Mouse (Mus musculus): ENCODE results near the gene Dscam.

The Dscam gene

DNA sequence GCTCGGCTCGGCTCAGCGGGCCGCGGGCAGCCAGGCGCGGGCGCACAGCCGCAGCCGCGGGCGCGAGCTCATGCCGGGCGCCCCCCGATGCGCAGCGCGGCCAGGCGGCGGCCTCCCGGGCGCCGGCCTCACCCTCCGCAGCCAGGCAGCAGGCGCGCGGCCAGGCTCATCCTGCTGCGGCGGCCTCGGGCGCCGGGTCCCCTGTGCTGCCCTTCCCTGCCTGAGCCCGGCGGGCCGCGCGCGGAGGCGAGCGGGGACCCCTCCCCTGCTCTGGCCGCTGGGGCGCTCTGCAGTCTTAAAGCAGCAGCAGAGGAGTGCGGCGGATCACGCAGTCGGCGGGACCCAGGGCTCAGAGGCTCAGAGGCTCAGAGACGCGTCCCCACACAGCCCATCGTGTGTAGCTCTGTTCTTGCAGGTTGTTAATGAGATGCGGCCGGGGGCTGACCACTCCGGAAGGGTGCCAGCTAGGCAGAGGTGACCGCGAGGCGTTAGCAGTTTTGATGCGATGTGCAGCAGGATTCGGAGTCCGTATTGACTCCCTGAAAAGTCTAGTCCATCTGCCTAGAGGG, at the start of gene Dscam:
Gene Dscam, minus strand, starts transcription at position 240 of the 569 bp plus-strand sequence.
- peak; percentile 71 for DNase-seq

DNA sequence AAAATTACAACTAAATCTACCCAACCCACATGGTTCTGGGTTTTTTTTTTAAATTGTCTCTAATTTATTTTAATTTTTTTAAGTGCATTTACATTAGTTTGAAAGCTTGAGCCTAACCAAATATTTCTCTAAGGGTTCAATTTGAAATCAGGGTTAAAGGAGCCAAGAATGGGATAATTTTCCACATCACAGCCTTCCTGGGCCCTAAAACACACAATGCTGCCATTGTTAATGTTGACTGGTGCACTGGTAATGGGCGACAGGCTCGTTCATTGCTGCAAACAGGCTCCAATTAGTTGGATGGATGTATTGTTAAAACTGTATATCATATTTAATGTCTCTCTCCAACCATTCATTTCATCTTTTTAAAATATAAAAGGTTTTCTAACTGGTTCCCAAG, 48.8 kb upstream of the Dscam start:
- DNase-seq, result no peak

DNA sequence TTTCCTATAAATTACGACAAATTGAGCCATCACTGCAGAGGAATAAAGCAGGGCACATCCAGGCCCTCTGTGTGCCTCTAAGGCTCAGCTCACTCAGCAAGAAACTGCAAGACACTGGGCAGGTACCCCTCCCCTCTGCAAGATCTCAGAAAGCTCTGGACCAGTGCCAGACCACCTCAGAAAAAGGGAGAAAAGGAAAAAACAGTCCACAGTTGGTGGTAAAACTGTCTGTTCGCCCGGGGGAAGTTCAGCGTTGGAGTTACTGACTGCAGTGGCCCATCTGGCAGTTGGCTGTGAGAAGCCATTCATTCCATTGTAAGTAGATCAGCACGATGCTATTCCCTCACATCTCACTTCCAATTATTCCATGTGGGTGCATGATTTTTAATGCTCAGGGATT, 39.4 kb upstream of the Dscam start:
- DNase-seq, result peak; percentile 56

DNA sequence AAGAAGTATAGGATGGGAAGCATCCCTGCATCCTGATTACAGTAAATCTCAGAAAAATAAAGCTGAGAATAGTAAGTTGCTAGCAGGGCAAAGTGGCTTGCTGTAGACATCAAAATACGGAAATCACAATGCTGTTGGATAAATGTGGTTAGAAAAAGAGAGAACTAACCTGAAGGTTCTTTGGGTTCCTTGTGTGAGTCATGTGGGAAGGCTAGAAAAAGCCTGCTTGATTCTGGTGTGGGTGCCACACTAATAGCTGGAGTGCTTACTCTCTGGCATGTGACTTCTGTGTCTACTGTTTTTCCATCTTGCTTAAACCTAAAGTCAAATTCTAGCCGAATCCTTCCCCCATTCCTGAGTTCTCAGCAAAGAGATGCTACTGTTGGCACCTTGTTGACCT, 37.7 kb upstream of the Dscam start:
- no peak for DNase-seq

DNA sequence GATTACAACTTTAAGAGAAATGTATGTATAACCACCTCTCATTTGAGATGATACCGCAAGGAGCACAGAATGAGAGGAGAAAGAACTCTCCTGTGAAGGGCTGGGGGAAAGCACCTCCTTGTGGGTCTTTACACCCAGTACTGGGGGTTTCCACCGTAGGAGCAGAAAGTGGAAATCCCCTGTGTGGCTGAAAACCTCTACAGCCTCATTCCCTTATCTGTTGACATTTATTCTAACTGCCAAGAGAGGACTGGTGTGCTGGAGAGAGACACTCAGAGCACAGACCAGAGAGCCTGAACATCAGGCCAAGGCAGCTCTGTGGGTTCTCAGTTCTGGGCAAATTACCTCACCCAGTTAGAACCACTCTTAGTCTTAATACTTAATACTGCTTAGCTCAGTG, 33.5 kb upstream of the Dscam start:
- DNase-seq, result no peak

DNA sequence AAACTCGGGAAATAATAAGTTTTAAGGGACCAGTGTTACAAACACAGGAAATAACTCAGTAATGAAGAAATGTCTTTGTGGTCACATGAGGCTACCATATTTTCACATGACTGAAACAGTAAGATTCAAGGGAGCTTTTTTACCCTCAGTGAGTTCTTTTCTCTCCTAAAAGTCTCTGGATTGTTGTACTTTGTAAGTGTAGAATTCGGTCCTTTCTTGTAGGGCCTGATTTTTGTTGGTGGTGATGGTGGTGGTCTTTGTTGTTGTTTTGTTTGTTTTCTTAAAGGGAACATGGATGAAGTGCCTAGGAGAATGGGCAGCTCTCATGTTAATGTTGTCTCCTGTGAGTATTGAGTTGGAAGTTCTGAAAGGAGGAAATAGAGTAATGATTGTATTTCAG, 33.0 kb upstream of the Dscam start:
- no peak for DNase-seq

DNA sequence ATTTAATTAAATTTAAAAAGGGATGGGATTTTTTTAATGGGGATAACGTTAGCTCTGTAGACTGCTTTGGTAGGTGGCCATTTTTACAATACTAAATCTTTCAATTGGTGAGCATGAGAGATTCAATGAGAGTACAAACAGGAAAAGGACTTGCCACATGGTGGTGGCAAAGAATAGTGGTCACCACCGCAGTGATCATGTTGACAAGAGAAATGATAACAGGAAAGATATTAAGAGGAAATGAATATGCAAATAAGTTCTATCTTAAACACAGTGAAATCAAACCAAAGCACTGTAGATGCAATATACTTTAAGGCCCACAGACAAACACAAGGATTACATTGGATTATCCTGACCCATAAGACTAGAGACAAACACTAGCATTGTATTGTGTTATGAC, 24.1 kb upstream of the Dscam start:
- no peak for DNase-seq

DNA sequence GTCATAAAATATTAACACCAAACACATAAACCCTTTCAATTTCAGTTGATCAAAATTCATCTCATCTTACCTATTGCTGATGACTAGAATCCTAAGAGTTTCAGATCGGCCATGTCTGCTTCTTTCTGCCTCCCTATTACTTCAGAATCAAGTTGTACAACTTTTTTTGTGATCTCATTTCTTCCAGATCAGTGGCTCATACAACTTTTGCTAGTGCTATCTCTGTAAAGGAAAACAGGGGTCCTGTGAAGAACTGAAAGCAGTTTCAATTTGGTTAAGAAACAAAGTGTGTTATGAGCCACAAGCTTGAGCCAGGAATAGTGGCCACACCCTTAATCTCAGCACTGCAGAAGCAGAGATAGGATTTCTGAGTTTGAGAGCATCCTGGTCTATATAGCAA, 23.6 kb upstream of the Dscam start:
- DNase-seq, result no peak

DNA sequence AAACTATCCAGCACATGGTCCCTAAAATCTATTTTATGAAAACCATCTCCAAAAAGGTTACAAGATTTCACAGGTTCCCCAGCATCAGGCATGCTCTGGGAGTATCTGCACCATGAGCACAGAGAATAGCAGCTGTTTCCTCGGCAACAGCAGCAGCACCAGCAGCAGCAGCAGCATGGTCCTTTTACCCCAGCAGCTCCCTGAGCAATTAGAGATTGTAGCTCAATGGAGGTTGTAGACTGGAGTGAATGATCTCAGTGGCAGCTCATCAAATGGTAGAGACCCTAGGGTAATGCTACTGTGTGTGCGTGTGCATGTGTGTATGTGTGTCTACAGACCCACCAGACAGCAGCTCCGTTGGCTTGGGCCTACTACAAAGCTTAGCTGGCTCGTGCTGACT, 21.7 kb upstream of the Dscam start:
- no peak for DNase-seq

DNA sequence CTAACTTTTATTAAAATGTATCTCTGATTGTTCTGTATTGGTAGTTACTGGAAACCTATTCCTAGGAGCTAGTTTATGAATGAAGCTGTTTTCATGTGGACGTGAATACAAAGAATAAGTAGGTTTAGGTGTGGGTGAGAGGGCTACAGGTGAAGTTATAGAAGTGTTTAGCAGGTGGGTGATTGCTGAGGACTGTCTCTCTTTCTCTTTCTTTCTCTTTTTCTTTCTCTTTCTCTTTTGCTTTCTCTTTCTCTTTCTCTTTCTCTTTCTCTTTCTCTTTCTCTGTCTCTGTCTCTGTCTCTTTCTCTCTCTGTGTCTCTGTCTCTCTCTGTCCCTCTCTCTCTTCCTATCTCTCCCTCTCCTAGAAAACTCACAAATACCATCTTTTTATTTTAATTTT, 20.1 kb upstream of the Dscam start:
- no peak for DNase-seq

DNA sequence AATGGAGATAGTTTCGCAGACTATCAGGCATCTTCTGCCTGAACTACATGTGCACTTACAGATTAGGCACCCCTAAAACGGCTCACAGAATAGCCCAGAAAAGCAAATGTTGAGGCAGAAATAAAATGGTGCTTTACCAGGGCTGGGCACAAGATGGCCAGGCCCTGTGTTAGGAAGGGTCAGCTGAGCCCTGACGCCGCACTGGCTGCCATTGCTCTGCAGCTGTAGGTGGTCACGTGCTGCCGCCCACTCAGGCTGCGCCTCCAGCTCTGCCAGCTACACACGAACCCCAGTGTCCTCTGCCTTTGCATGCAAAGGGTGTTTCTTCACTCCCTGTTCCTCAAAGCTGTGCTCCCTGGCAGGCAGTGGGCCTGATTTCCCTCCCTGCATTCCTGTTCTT, 948 bp upstream of the Dscam start:
- DNase-seq, result peak; percentile 58

DNA sequence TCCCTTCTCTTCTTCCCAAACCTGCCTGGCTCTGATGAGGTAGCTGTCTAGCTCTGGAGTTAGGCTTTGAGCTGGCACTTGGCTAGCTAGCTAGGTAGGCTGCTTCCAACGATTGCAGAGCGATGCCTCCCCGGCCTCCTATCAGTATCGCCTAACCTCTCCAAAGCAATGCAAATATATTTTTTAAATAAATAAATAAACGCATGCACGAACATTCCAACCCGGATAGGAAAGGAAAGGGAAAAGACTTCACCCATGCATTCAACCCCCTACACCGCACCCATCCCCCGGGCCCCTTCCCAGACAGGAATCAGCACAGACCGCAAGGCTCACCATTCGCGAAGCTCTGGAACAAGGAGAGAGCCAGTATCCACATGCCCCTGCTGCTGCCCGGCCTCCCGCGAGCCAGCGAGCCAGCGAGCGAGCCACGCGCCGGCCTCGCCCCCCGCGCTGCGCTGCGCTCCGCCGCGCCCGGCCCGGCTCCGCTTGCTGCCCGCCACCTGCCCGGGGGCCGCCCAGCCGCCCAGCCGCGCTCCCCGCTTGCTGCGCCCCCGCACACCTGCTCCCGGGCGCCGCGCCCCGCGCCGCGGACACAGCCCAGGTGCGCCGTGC, 545 bp downstream of the Dscam start:
- peak; percentile 71 for DNase-seq

DNA sequence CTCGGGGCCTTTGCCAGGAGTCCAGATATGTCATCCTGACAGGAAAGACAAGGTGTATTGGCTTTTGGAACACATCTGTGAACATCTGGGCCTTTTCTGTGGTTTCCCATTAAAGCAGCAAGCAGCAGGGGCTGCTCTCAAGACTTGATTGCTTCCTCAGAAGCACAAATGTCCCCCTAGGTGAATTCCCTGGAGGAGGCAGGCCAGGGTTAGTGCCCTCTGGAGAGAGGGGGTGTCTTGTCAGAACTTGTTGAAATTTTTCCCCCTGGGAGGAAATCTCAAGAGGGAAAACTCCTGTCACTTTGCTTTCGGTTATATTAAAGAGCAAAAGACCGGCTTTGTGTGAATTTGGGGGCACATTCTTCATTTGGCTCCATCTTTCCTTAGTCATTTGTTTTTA, 1.9 kb downstream of the Dscam start:
- DNase-seq, result no peak

DNA sequence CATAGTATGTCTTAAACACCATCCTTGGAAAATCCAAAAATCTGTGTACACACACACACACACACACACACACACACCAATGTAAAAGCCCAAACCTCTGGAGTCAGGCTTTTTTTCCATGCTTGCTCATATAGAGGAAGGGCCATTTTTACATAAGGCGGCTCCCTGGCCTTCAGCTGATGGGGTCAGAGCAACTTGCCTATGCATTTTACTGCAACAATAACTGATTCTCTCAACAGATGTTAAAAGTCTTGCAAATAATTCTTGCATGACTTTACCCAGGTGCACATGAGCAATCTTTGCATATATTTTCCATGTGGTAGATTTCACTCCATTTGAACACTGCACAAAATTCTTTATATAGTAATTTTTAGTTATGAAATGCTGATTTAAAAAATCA, 2.5 kb downstream of the Dscam start:
- DNase-seq, result no peak

DNA sequence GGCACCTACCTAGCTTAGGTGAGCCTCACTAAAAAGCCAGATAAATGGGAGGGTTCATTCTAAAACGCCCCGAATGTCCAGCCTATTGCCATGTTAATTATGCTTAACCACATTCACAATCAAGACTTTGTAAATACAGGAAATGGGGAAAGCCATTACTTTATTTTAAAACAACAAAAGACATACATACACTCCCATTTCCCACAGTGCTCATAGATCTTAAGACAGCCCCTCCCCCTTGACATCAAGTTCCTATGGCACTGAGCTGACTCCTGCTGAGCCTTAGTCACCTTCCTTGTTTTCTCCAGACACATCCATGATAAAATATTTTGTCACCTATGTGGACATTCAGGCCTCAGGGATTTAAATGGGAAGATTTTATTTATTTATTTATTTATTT, 4.4 kb downstream of the Dscam start:
- DNase-seq, result no peak

DNA sequence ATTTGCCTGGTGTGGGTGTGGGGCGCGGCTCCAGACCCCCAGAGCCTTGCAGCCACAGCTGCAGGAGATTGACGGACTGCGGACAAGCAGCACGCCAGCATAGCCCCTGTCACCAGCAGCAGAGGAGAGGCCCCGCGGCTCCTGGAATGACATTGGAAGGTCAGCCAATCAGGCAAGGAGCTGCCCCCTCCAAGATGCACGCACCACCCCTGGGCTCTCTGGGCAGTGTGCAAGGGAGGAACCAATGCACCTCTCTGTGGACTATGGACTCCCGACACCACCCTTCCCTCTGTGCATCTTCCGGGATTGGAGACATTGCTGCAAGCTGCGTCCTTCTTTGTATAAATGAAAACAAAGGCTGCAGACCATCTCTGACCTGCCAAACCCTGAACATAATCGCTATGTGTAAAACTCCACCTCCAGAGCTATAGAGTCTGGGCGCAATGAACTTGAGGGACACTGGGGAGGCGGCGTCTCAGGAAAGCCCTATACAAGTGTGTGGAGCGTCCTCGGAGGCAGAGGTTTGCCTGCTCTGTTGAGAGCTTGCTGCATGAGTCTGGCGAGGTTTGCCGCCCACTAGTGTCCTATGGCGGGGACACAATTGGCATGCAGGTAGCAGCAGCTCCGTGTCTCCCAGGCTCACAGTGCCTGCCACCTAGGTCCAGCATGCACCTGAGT, 5.0 kb downstream of the Dscam start:
- peak; percentile 68 for DNase-seq

DNA sequence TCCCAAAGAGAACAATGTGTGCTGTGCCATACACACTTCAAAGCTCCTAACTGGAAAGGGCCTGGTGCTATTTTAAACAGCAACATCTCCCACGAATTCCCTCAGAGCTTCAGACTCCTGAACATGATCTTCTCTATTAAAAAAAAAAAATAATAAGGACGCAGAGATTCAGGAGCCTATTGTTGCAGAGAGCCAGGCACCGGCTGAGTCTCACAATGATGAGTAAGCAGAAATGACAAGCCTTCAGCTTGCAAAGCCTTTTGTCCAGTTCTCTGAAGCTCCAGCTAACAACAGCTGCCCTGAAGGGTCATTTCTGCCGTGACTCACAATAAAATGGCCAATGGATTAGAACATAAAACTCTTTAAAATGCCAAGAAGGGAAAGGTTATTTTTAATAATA, 12.3 kb downstream of the Dscam start:
- no peak for DNase-seq

DNA sequence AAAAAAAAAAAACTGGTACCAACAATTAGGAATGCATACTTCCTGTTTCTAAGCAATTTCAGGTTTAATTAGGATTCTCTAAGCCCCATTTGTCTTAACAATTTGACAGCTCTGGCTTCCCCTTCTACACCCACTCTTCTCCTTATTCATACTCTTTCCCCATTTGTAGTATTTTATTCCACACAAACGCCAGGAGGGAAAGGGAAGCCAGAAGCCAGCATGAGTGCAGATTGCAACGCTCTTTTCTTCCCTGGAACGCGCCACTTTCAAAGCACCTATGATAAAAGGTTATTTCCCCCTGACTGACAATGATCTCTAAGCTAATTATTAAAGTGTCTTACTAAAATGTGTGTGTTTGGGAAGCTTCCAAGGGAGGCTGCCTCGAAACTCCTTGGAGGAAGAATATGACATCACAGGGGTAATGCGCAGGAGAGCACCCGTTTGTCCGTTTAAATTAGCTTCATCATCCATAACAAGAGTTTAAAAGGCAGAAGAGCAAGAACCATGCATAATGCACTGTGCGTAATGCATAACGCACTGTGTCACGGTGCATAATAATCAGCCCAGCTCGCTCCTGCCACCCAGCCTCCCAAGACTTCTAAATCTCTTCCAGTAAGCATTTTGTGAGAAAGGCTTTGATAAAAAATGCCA, 25.9 kb downstream of the Dscam start:
- no peak for DNase-seq

DNA sequence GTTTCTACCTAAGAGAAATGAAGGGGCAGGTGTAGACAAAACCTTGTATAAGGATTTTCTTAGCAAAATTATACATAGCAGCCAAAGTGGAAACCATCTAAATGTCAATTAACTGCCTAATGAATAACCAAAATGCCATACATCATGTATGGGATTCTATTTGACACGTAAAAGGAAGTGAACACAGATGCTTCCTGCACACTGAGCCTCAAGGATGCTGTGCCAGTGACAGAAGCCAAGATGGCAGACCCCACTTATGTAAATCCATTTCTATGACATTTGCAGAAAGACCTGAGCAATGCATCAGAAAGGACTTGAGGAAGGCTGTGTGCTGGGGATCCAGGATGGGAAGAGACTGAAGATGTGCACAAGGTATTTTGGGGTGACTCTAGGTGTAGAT, 28.6 kb downstream of the Dscam start:
- no peak for DNase-seq

DNA sequence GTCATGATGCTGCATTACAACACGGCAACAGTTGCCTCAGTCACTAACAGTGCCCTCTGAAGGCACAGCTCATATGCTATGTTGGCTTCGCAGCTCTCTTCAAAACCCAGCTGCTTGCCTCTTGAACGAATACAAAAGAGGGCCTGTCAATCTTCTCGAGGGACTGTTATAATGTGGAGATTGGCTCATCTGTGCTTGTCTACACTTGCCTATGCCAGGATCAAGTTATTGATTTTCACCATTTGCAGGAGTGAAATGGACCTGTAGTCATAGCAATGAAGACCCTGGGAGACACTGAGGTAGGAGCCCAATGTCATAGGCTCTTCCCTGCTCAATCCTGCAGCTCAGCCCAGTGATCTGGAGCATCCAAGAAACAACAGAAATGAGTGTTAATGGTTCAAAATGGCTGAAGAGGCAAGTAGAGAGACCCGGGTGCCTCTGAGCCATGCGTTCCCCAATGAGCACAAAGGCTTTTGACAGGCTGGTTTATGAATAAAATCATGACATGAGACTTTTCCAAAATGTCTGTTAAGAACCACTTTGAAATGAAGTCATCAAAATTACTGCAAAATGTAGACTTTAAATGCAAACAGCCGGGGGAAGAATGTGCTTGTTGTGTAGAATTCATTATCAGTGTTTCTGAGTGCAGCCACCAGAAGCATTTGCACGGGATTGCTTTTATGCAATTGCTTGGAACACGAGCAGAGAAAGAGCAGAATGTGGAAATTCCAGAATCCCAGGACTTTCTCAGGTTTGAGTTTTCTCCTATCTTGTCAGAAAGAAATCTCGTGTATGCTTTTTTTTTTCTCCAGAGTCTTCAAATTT, 35.3 kb downstream of the Dscam start:
- DNase-seq, result no peak

DNA sequence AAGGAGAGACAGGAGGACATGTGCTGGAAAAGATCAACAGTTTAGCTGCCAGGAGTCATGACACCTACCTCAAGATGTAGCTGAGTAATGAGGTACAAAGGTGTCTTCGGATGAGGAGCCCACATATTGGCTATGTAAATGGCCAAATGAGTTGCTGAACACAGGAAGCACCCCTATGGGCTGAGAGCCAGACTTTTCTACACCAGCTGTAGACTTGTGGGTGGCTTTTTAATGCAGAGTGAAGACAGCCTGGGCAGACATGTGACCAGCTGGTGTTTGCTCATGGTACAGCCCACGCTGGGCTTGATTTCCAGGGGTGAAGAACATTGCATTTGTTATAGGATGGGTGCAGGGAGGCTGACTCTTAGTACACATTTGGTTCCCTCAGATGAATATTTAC, 43.3 kb downstream of the Dscam start:
- peak; percentile 82 for DNase-seq

DNA sequence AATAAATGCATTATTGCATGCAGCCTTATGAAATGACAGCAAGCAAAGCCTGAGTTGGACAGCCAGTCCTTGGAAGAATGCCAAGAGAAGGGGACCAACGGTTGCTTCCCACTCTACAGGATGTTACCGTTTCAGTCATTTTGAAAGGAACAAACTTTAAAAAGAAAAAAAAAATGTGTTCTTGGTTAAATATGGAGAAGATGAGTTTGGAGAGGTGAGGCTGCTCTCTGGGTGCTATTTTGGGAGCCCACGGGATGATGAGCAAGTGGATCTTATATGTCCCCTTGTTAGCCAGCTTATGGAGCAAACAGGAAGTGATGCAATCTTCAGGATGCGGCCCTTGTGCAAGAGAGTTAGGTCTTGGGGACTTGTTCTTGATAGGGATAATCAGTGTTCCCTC, 60.5 kb downstream of the Dscam start:
- peak; percentile 11 for DNase-seq

DNA sequence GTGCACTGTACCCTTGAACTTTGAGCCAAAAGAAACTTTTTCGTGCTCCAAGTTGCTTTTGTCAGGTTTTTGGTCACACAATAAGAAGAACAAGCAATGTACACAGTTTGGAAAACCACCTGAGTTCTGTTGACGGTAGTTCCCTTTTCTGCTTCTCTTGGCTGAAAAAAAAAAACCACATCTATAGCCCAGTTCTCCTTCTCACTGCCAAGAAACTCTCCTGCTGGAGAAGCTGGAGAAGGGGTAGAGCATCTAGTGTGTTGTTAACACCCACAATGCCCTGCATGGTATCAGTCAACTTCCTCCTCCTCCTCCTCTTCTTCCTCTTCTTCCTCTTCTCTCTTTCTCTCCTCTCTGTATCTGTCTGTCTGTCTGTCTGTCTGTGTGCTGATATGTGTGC, 65.3 kb downstream of the Dscam start:
- DNase-seq, result no peak

All from right cerebral cortex, postnatal 25 days (tissue).